Mouse (Mus musculus) forebrain, postnatal 0 days (tissue): ENCODE measurements at regions not wholly inside any gene's neighbourhood (a gene's known extent, or its start where the extent isn't known, plus 50 kb on each side); places are given as distances from the start of the nearest gene placed in this dataset.

ENCODE experiments used
- ATAC-seq: fragments of 200-750 bp; cut with Nextera tagmentation; 2 replicates; pipeline ENCODE4 v1.8.0; 2017; ENCODE audit warnings: mild to moderate bottlenecking, moderate library complexity
- DNase-seq: peaks from one replicate; pipeline ENCODE4 v3.0.0-alpha.2; 2015
- H3K27ac ChIP-seq: fragments of 300-500 bp; sonication (generic); 2 replicates; pipeline ENCODE4 v1.5.1; 2014; ENCODE audit warnings: low read depth, mild to moderate bottlenecking, antibody characterized with exemption, low read length, moderate library complexity, mixed read lengths
- H3K27me3 ChIP-seq: fragments of 300-500 bp; sonication (generic); 2 replicates; pipeline ENCODE4 v1.6.1; 2014; ENCODE audit warnings: mild to moderate bottlenecking, low read length, mixed read lengths; ENCODE audit not compliant: insufficient read depth
- H3K36me3 ChIP-seq: fragments of 300-500 bp; sonication (generic); 2 replicates; pipeline ENCODE4 v1.6.1; 2014; ENCODE audit warnings: mild to moderate bottlenecking, moderate library complexity; ENCODE audit not compliant: insufficient read depth
- H3K4me1 ChIP-seq: fragments of 300-500 bp; sonication (generic); 2 replicates; pipeline ENCODE4 v1.6.1; 2014; ENCODE audit warnings: antibody characterized with exemption; ENCODE audit not compliant: insufficient read depth
- H3K4me2 ChIP-seq: fragments of 300-500 bp; sonication (generic); 2 replicates; pipeline ENCODE4 v1.6.1; 2014; ENCODE audit warnings: low read depth, mild to moderate bottlenecking, moderate library complexity
- H3K4me3 ChIP-seq: fragments of 300-500 bp; sonication (generic); 2 replicates; pipeline ENCODE4 v1.5.1; 2014; ENCODE audit warnings: low read depth, low read length, mixed read lengths
- H3K9ac ChIP-seq: fragments of 300-500 bp; sonication (generic); 2 replicates; pipeline ENCODE4 v1.6.1; 2014; ENCODE audit warnings: mild to moderate bottlenecking
- H3K9me3 ChIP-seq: fragments of 300-500 bp; sonication (generic); 2 replicates; pipeline ENCODE4 v1.6.1; 2016; ENCODE audit warnings: low read length
- CTCF ChIP-seq: sonication (generic); IDR thresholded peaks from 2 replicates; pipeline ENCODE4 v1.5.1; 2016; ENCODE audit warnings: antibody characterized with exemption, control low read depth, low read depth
- WGBS: fragments of 180-500 bp; shearing (Covaris S2); extraction: QIAGEN DNeasy Blood & Tissue Kit; methylation state at CpG from one replicate; pipeline ENCODE4 v1.1.7; 2014; 5-methylcytosine and 5-hydroxymethylcytosine counted together

GRCm38 (mm10) chr12:71773891-71774290, 57.0 kb upstream of the Daam1 start:
- no peak for TF ChIP-seq CTCF
- H3K4me3 ChIP-seq = no peak overlapping the region
- ATAC-seq (no peak), DNase-seq (no peak)
- H3K9ac ChIP-seq = no peak overlapping the region
- no peaks in the 10 kb centered on the region for H3K27me3 ChIP-seq
- 62% methylated on average over 9 of the region's 9 CpGs for WGBS
- H3K4me1 ChIP-seq = no peaks in the 10 kb centered on the region
- no peak overlapping the region for H3K27ac ChIP-seq
- H3K9me3 ChIP-seq = no peaks in the 10 kb centered on the region
- no peak overlapping the region for H3K4me2 ChIP-seq
- H3K36me3 ChIP-seq = no peaks in the 10 kb centered on the region

- 67% methylated on average over 12 of the region's 12 CpGs for WGBS
These were observed 55.8 kb upstream of the Daam1 start for GRCm38 (mm10) chr12:71775126-71775525.

GRCm38 (mm10) chr12:71778137-71778536, 52.7 kb upstream of the Daam1 start:
- no peak overlapping the region for H3K9ac ChIP-seq

More at GRCm38 (mm10) chr12:71775126-71775525, 55.8 kb upstream of the Daam1 start:
- no peak for TF ChIP-seq CTCF
- no peaks in the 10 kb centered on the region for H3K27me3 ChIP-seq
- H3K4me1 ChIP-seq = no peaks in the 10 kb centered on the region
- ATAC-seq (no peak), DNase-seq (no peak)
- no peak overlapping the region for H3K4me3 ChIP-seq
- H3K9me3 ChIP-seq = no peaks in the 10 kb centered on the region
- H3K9ac ChIP-seq = no peak overlapping the region
- H3K4me2 ChIP-seq = no peak overlapping the region
- H3K36me3 ChIP-seq = no peaks in the 10 kb centered on the region
- no peak overlapping the region for H3K27ac ChIP-seq

GRCm38 (mm10) chr12:71778948-71779347, 51.9 kb upstream of the Daam1 start:
- H3K36me3 ChIP-seq = no peaks in the 10 kb centered on the region
- TF ChIP-seq CTCF = no peak
- no peak overlapping the region for H3K4me3 ChIP-seq
- H3K9me3 ChIP-seq = no peaks in the 10 kb centered on the region
- WGBS = 92% methylated on average over 3 of the region's 3 CpGs
- ATAC-seq (no peak), DNase-seq (no peak)
- H3K27me3 ChIP-seq = no peaks in the 10 kb centered on the region
- H3K27ac ChIP-seq = no peak overlapping the region
- H3K4me1 ChIP-seq = no peaks in the 10 kb centered on the region
- H3K9ac ChIP-seq = no peak overlapping the region
- H3K4me2 ChIP-seq = no peak overlapping the region

More at GRCm38 (mm10) chr12:71778137-71778536, 52.7 kb upstream of the Daam1 start:
- ATAC-seq (peak; percentile 67), DNase-seq (peak; percentile 63)
- no peaks in the 10 kb centered on the region for H3K27me3 ChIP-seq
- no peaks in the 10 kb centered on the region for H3K9me3 ChIP-seq
- WGBS = 40% methylated on average over 14 of the region's 14 CpGs
- peak overlapping the region; percentile 24 for H3K4me2 ChIP-seq
- no peak for TF ChIP-seq CTCF
- H3K4me1 ChIP-seq = no peaks in the 10 kb centered on the region
- no peaks in the 10 kb centered on the region for H3K36me3 ChIP-seq
- no peak overlapping the region for H3K27ac ChIP-seq
- H3K4me3 ChIP-seq = peak overlapping the region; percentile 17; the same call in 1 of the 2 replicates

GRCm38 (mm10) chr12:71779418-71779817, 51.5 kb upstream of the Daam1 start:
- Histone ChIP-seq H3K27ac (no peak overlapping the region), H3K27me3 (no peaks in the 10 kb centered on the region), H3K36me3 (no peaks in the 10 kb centered on the region), H3K9me3 (no peaks in the 10 kb centered on the region), H3K9ac (no peak overlapping the region), H3K4me1 (no peaks in the 10 kb centered on the region), H3K4me3 (no peak overlapping the region), H3K4me2 (no peak overlapping the region)
- TF ChIP-seq CTCF = no peak
- ATAC-seq = no peak
- WGBS = 63% methylated on average over 6 of the region's 6 CpGs
- no peak for DNase-seq
